Mouse (Mus musculus): ENCODE measurements around the gene Ndufab1. TPM values are rescaled to one million over a fixed set of nuclear protein-coding genes. Genes with fewer than 3 reads are reported as not detected.

The Ndufab1 gene
- total RNA-seq, 2 experiments from 2014 or later, result 69.0 to 133 TPM

DNA sequence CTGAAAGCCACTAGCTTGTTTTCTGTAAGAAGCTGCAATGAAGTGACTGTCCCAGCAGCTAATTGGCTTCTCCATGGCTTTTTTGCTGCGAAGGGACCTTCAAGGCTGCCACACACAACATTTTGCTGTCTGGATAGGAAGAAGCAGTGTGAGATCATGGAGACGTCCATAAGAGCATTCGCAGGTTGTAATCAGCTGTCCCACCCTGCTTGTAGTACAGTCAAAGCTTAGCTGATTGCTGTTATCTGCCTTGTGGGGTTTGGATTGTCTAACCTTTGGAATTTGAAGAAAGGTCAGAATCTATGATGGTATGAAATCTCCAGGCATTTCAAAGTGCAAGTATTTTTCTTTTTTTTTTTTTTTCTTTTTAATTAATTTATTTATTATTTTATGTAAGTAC is 27.3 kb downstream of the Ndufab1 start:
- ATAC-seq (ENCODE audit: poor library complexity, severe bottlenecking), result no peak

DNA sequence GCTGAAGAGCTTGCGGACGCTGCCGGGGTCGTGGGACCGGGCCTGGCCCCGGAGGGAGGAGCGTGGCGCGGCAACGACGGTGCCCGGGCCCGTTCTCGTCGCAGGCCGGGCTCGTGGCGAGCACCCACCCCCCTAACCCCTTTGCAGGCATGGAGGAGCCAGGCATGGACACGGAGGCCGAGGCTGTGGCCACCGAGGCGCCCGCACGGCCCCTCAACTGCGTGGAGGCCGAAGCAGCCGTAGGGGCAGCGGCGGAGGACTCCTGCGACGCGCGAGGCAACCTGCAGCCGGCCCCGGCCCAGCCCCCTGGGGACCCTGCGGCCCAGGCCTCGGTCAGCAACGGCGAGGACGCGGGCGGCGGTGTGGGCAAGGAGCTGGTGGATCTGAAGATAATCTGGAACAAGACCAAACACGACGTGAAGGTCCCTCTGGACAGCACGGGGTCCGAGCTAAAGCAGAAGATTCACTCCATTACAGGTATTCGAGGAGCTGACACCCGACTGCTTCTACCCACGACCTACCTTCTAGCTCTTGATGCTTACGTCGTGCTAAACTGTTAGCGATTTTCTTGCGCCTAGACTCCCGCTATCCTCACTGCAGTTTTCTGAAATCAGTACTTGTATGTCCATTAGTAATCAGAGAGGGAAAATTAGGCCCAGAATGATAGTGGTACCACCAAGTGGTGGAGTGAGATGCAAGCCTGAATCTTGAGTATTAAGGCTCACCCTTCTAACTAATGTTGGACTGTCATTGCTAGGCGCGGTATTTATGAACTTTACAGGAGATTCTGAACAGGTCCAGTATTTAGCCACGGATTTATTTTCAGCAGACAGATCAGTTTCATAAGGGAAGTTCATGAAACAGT is 33.9 kb downstream of the Ndufab1 start:
- no peak for ATAC-seq (ENCODE audit: poor library complexity, severe bottlenecking)

DNA sequence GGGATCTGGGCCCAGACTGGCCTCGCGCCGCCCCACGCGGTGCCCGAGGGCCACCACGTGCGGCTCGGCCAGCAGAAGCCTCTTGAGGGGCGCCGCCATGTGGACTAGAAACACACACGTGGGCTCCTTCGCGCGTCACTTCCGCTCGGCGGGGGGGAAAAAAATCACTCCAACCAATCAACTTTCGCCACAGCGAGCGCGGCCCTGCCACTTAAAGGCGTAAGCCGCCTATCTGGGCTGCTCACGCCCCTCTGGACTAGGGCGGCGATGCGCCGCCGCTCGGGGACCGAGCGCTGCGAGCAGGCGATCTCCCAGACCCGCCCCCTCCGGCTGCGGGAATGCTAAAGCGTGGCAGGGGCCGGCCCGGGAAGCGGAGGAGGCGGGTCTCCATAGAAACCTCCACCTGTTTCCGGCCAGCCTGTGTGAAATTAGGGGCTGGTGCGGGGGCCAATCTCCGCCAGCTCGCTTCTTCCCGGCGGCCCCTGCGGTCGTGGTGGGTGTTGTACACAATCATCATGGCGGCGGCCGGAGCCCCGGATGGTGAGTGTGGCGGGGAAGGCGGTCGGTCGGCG is 34.7 kb downstream of the Ndufab1 start, which contains the start of the genes Ubfd1 and Ears2:
Gene Ubfd1, plus strand, starts transcription at position 231 of the 572 bp plus-strand sequence.
Gene Ears2, minus strand, starts transcription at position 319 of the 572 bp plus-strand sequence.
- peak; percentile 90 for ATAC-seq (ENCODE audit: poor library complexity, severe bottlenecking)

DNA sequence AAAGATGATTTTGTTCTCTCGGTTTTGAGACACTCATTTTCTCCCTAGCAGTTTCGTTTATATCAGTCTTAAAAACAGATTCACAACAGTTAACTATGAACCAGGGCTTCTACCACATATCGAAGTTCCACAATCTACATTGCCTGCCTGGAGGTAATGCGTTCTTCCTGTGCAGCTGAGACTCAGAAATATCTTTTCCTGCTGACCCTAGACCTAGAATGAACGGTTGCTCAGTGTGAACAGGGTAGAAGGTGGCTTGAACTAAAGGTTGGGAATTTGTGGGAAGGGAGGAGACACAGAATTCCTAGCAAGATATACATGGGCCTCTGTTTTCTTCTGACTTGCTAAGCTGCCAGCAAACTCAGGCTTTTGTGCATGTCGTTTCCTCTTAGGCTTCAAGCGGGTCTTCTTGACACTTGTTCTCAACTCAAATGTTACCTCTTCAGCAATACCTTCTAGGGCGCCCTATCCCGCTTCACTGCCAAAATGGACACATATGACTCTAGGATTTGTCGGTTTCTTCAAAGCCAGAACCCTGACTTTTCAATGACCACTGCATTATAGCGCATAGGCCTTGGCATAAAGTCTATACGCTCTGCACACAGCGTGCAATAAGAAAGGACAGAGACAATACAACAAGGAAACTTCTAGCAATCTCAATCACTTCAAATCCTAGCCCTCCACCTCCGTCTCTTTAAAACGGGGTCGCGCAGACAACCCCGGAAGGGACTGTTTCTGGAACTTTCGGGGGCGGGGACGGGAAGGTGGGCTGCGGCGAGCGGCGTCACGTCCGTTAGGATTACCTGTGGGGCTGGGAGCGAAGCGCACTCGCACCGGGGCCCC is 35.4 kb downstream of the Ndufab1 start:
- ATAC-seq (ENCODE audit: poor library complexity, severe bottlenecking), result no peak

- ATAC-seq (ENCODE audit: poor library complexity, severe bottlenecking), result no peak
These were observed 36.0 kb downstream of the Ndufab1 start for GRCm38 (mm10) chr7:122065656-122066055.

- no peak for ATAC-seq (ENCODE audit: poor library complexity, severe bottlenecking)
These were observed 45.1 kb downstream of the Ndufab1 start for GRCm38 (mm10) chr7:122056633-122057032.

- ATAC-seq (ENCODE audit: poor library complexity, severe bottlenecking), result no peak
These were observed 50.9 kb downstream of the Ndufab1 start for GRCm38 (mm10) chr7:122050834-122051233.

DNA sequence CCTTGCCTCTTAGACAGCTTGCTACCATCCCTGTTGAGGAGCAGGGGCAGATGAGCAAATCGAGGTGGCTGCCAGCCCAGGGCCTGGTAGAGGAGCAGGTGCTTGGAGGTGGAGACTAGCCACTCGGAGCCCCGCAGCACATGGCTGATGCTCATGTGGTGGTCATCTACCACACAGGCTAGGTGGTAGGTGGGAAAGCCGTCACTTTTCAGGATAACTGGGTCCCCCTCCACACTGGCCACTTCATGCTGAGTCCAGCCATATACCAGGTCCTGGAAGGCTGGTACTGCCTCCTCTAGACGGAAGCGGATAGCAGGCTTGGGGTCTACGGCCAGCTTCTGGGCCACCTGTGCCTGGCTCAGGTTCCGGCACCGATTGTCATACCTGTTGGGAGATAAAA is 53.5 kb downstream of the Ndufab1 start:
- no peak for ATAC-seq (ENCODE audit: poor library complexity, severe bottlenecking)

DNA sequence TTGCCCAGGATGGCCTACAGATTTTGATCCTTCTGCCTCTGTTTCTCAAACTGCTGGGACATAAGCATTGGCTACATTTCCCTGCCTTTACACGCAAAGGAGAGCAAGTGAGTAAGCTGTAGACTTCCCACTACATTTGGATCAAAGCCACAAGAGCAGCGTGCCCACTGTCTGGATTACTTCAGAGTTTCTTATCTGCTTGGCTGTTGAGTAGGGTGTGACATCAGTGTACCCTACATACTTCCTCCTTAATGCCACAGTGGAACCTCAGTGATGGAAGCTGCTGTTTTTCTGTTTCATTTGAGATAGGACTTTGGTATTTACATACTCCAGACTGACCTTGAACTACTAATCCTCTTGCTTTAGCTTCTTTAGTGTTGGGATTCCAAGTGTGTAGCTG is 54.9 kb downstream of the Ndufab1 start:
- peak; percentile 96 for ATAC-seq (ENCODE audit: poor library complexity, severe bottlenecking)

DNA sequence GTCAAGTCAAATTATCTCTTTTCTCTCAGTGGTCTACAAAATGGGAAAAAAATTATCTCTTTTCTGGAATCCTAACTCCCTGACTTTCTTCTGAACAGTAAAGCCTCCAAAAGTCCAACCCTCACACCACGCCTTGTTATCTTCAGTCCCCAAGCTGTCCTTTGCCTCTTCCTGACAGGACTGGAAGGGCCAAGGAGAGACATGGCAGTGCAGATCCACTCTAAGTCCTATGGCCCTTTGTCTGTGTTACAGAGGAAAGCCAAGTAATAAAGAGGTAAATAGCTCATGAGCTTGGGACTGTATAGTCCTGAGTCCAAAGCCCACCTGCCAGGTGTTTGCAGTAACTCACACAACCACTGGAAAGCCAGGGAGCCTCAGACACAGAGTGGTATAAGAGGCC is 56.0 kb downstream of the Ndufab1 start:
- ATAC-seq (ENCODE audit: poor library complexity, severe bottlenecking), result no peak

DNA sequence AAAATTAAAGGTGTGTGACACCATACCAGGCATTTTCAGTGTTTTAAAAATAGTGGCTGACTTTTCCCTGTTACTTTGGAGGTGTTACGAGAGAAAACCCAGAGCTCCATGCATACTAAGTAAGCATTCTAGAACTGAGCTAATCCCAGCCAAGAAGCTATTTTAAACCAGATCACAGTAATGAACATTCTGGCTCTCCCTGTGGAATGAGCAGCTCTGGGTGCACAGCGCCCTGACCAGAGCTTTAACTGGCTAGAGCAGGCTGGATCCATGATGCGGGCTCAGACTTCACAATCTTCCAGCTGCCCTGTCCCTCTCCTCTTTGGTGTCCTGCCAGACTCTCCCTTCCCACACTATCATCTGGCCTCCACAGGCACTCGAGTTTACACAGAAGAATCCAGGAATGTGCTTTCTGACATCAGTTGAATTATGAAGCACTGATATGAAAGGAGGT is 56.5 kb downstream of the Ndufab1 start:
- no peak for ATAC-seq (ENCODE audit: poor library complexity, severe bottlenecking)

DNA sequence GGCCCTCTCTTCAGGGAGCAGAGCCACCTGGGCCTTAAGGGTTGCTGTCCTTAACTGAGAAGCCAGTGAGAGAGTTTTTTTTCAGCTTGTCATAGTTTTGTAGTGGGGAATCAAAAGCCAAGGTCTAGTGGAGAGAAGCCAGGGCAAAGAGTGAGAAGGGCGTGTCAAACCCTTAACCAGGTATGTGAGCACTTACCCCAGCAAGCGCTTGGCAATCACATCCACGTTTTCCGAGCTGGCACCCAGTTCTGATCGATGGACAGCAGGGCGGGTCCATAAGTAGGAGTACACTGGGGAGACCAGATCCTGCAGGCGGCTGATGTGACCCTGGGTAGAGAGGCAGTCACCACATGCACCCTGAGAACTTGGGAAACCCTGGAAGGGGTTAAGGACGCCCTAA is 57.6 kb downstream of the Ndufab1 start:
- no peak for ATAC-seq (ENCODE audit: poor library complexity, severe bottlenecking)

Other genes with a start within 250 kb of the Ndufab1 start
- gene Scnn1b, start 236.8 kb downstream of the Ndufab1 start, total RNA-seq (2015), result not detected in 2 replicates
- gene Scnn1b, start 236.8 kb downstream of the Ndufab1 start, total RNA-seq (2017), result not detected in 2 replicates
- gene Cog7, start 120.2 kb downstream of the Ndufab1 start, total RNA-seq (2015), result 7.6 and 7.7 TPM in 2 replicates
- 7.8 and 8.3 TPM in 2 replicates for gene Cog7, start 120.2 kb downstream of the Ndufab1 start, total RNA-seq (2017)
- gene Gga2, start 80.7 kb downstream of the Ndufab1 start, total RNA-seq (2015), result 3.9 and 5.2 TPM in 2 replicates
- gene Gga2, start 80.7 kb downstream of the Ndufab1 start, total RNA-seq (2017), result 3.4 and 5.1 TPM in 2 replicates
- 14.3 and 16.3 TPM in 2 replicates for gene Ubfd1, start 34.7 kb downstream of the Ndufab1 start, total RNA-seq (2015)
- gene Ubfd1, start 34.7 kb downstream of the Ndufab1 start, total RNA-seq (2017), result 14.4 and 15.0 TPM in 2 replicates
- gene Ears2, start 34.6 kb downstream of the Ndufab1 start, total RNA-seq (2015), result 1.0 and 1.5 TPM in 2 replicates
- gene Ears2, start 34.6 kb downstream of the Ndufab1 start, total RNA-seq (2017), result 0.98 and 1.3 TPM in 2 replicates
- gene Palb2, start 31.1 kb upstream of the Ndufab1 start, total RNA-seq (2015), result 15.4 and 15.7 TPM in 2 replicates
- gene Palb2, start 31.1 kb upstream of the Ndufab1 start, total RNA-seq (2017), result 8.1 and 11.5 TPM in 2 replicates
- gene Dctn5, start 31.2 kb upstream of the Ndufab1 start, total RNA-seq (2015), result 64.7 and 75.2 TPM in 2 replicates
- 81.3 and 94.4 TPM in 2 replicates for gene Dctn5, start 31.2 kb upstream of the Ndufab1 start, total RNA-seq (2017)
- 46.9 and 48.0 TPM in 2 replicates for gene Plk1, start 57.6 kb upstream of the Ndufab1 start, total RNA-seq (2015)
- 52.6 and 60.9 TPM in 2 replicates for gene Plk1, start 57.6 kb upstream of the Ndufab1 start, total RNA-seq (2017)
- gene Ern2, start 84.3 kb upstream of the Ndufab1 start, total RNA-seq (2015), result not detected in 2 replicates
- not detected in 2 replicates for gene Ern2, start 84.3 kb upstream of the Ndufab1 start, total RNA-seq (2017)
- 0.27 TPM in 1 of 2 replicates, not detected in the other for gene Chp2, start 117.6 kb upstream of the Ndufab1 start, total RNA-seq (2015)
- 0.18 and 0.94 TPM in 2 replicates for gene Chp2, start 117.6 kb upstream of the Ndufab1 start, total RNA-seq (2017)
- 131 and 135 TPM in 2 replicates for gene Prkcb, start 186.9 kb upstream of the Ndufab1 start, total RNA-seq (2015)
- 85.9 and 96.3 TPM in 2 replicates for gene Prkcb, start 186.9 kb upstream of the Ndufab1 start, total RNA-seq (2017)

Measured in megakaryocyte, adult 5-6 weeks (primary cell).